9 mouse cellular contexts compared by ENCODE assay signal in the genomic region with DNA sequence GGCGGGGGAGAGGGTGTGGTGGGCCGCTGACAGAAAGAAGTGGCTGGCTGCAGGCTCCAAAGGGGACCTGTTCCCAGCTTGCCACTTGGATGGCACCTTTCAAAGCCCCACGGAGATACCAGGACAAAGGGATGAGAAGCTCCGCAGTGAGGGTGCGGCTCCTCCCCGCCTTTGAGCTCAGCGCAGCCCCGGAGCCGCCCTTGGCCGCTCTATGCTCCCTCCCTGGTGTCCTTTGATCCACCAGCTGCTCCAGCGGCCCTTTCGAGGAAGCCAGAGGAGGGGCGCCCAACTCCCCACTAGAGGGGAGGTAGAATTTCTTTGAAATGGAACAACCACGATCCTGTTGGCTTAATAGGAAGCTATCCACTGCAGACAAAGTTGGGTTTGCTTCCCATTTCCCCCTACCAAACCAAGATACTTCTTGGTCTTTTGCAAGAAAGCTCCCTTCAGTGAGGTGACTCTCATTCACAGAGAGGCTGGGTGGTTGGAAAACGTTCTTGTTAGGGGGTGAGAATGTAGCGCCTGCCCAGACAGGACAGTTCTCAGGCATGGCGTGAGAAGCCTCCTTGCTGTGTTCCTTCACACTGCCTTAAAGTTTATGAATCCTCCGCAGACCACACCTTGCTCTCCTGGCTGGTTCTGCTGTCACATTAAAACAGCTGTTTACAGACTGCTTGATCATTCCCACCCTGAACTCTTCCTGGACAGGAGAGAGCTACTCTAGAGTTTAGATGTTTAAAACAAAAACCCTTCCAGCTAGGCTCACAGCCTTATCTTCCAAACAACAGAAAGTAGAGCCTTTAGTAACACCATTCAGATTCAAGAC. TPM values are rescaled to one million over a fixed set of nuclear protein-coding genes. Genes with fewer than 3 reads are reported as not detected.
DNase-seq lines count a peak whose midpoint lies in the region; ATAC-seq and TF ChIP-seq lines count a peak whose summit lies in the region.
"Had no signal": no experiment of that assay in that cellular context is flagged by ENCODE, and none has a peak within 500 bp of the region (broad histone marks: within the 10 kb centered on the region; RNA-seq: fewer than 3 reads in every experiment).

No protein-coding gene starts in this region.

- no peaks in the 10 kb centered on the region for H3K27me3 ChIP-seq in embryonic facial prominence, embryonic 14.5 days (replicated peaks; ENCODE audit: control insufficient read depth, insufficient read depth, low read length)
- peaks cover 35% of the 10 kb centered on the region for H3K27me3 ChIP-seq in hindbrain, embryonic 13.5 days
- H3K27me3 ChIP-seq in midbrain, embryonic 10.5 days (ENCODE audit: low read depth, poor library complexity, severe bottlenecking): peaks cover 71% of the 10 kb centered on the region

- no peak for TF ChIP-seq CTCF in lung, adult 2 months (IDR thresholded peaks at IDR 0.05; ENCODE audit: insufficient read depth, low read length)

- peaks cover 6% of the 10 kb centered on the region; the same call in 1 of the 2 replicates for H3K4me1 ChIP-seq in lung, adult 2 months (ENCODE audit: control insufficient read depth, insufficient read depth, low read length)
- H3K4me1 ChIP-seq in embryonic facial prominence, embryonic 14.5 days (ENCODE audit: control insufficient read depth, insufficient read depth, low read length): peaks cover 6% of the 10 kb centered on the region; the same call in 1 of the 2 replicates
- H3K4me1 ChIP-seq in hindbrain, embryonic 13.5 days (replicated peaks): peaks cover 10% of the 10 kb centered on the region
- H3K4me1 ChIP-seq in midbrain, embryonic 10.5 days: peaks cover 36% of the 10 kb centered on the region

- peak; percentile 34 for DNase-seq in lung, adult 2 months
- no peak for DNase-seq in lung, postnatal 25 days (ENCODE audit: low spot score)
- peak; percentile 50 for DNase-seq in embryonic facial prominence, embryonic 14.5 days (ENCODE audit: low spot score)
- peak; percentile 49 for DNase-seq in midbrain, embryonic 10.5 days (ENCODE audit: low spot score)
- DNase-seq in cerebellum, postnatal 4 days (ENCODE audit: low spot score in 2 of 2): no peak
- no peak for DNase-seq in spleen, postnatal 4 days (ENCODE audit: low spot score in 2 of 2)
- DNase-seq in spleen, adult 18-20 months: no peak

- 11% methylated on average over 18 of the region's 18 CpGs for WGBS in lung, adult 2 months
- 8% methylated on average over 13 of the region's 18 CpGs for WGBS in embryonic facial prominence, embryonic 14.5 days
- 8% methylated on average over 18 of the region's 18 CpGs for WGBS in hindbrain, embryonic 13.5 days
- 8% methylated on average over 18 of the region's 18 CpGs for WGBS in midbrain, embryonic 10.5 days

- no peak overlapping the region for H3K9ac ChIP-seq in embryonic facial prominence, embryonic 14.5 days (ENCODE audit: low read depth, low read length)
- H3K9ac ChIP-seq in hindbrain, embryonic 13.5 days: peak overlapping the region; percentile 43

- H3K27ac ChIP-seq in embryonic facial prominence, embryonic 14.5 days (replicated peaks; ENCODE audit: low read depth, low read length): no peak overlapping the region
- no peak overlapping the region for H3K27ac ChIP-seq in hindbrain, embryonic 13.5 days
- H3K27ac ChIP-seq in midbrain, embryonic 10.5 days (replicated peaks): peak overlapping the region; percentile 68

- ATAC-seq in embryonic facial prominence, embryonic 14.5 days (ENCODE audit: low read depth): no peak
- ATAC-seq in hindbrain, embryonic 13.5 days (ENCODE audit: low FRiP score): 0 out of 2 replicates have a peak, but pooled peaks have one; percentile 10

- no peak overlapping the region for H3K4me3 ChIP-seq in lung, adult 2 months (replicated peaks; ENCODE audit: extremely low read depth, low read depth, low read length)
- peak overlapping the region; percentile 22 for H3K4me3 ChIP-seq in embryonic facial prominence, embryonic 14.5 days (ENCODE audit: low read depth, low read length)
- H3K4me3 ChIP-seq in hindbrain, embryonic 13.5 days: peak overlapping the region; percentile 27
- H3K4me3 ChIP-seq in midbrain, embryonic 10.5 days: peak overlapping the region; percentile 47

- TF ChIP-seq POLR2A in lung, adult 2 months (IDR thresholded peaks at IDR 0.05; ENCODE audit: borderline replicate concordance, extremely low read depth, low read depth, low read length): no peak

- peak overlapping the region; percentile 51 for H3K4me2 ChIP-seq in embryonic facial prominence, embryonic 14.5 days (ENCODE audit: low read depth, low read length)
- peak overlapping the region; percentile 50 for H3K4me2 ChIP-seq in hindbrain, embryonic 13.5 days

- no peaks in the 10 kb centered on the region for H3K9me3 ChIP-seq in embryonic facial prominence, embryonic 14.5 days (ENCODE audit: control insufficient read depth, low read length)
- H3K9me3 ChIP-seq in hindbrain, embryonic 13.5 days: no peaks in the 10 kb centered on the region
- no peaks in the 10 kb centered on the region for H3K9me3 ChIP-seq in midbrain, embryonic 10.5 days (replicated peaks)

- H3K36me3 ChIP-seq in embryonic facial prominence, embryonic 14.5 days (ENCODE audit: control insufficient read depth, insufficient read depth, low read length): no peaks in the 10 kb centered on the region
- H3K36me3 ChIP-seq in hindbrain, embryonic 13.5 days: no peaks in the 10 kb centered on the region
- H3K36me3 ChIP-seq in midbrain, embryonic 10.5 days: no peaks in the 10 kb centered on the region

RNA-seq across cellular contexts. Expression of a gene that starts 45.9 kb away (rescaled TPM):
- 5.6 and 7.5 TPM in 2 replicates for polyA plus RNA-seq in lung, adult 2 months (2012; rRNA removed)
- 20.2 and 23.9 TPM in 2 replicates for polyA plus RNA-seq in embryonic facial prominence, embryonic 14.5 days (2014; fragmentation: Nextera tagmentation; extraction: Ambion mirVana)
- 28.1 and 31.5 TPM in 2 replicates for polyA plus RNA-seq in hindbrain, embryonic 13.5 days (2015; fragmentation: Nextera tagmentation; extraction: Ambion mirVana)
- polyA plus RNA-seq in midbrain, embryonic 10.5 days (2016; fragmentation: Nextera tagmentation; extraction: Ambion mirVana): 15.4 and 17.6 TPM in 2 replicates

RNA-seq across cellular contexts. Expression of a gene that starts 49.9 kb away (rescaled TPM):
- 0.04 TPM in 1 of 2 replicates, not detected in the other for polyA plus RNA-seq in lung, adult 2 months (2012; rRNA removed)
- polyA plus RNA-seq in embryonic facial prominence, embryonic 14.5 days (2014; fragmentation: Nextera tagmentation; extraction: Ambion mirVana): 1.6 and 3.9 TPM in 2 replicates
- polyA plus RNA-seq in hindbrain, embryonic 13.5 days (2015; fragmentation: Nextera tagmentation; extraction: Ambion mirVana): 0.77 and 0.96 TPM in 2 replicates
- 0.32 TPM in 2 replicates for polyA plus RNA-seq in midbrain, embryonic 10.5 days (2016; fragmentation: Nextera tagmentation; extraction: Ambion mirVana)
- polyA plus RNA-seq: liver, adult 2 months had no signal

RNA-seq across cellular contexts. Expression of a gene that starts 54.1 kb away (rescaled TPM):
- polyA plus RNA-seq in lung, adult 2 months (2012; rRNA removed): 81.9 and 120 TPM in 2 replicates
- polyA plus RNA-seq in embryonic facial prominence, embryonic 14.5 days (2014; fragmentation: Nextera tagmentation; extraction: Ambion mirVana): 1.3 and 1.7 TPM in 2 replicates
- 0.31 and 0.44 TPM in 2 replicates for polyA plus RNA-seq in hindbrain, embryonic 13.5 days (2015; fragmentation: Nextera tagmentation; extraction: Ambion mirVana)
- polyA plus RNA-seq in midbrain, embryonic 10.5 days (2016; fragmentation: Nextera tagmentation; extraction: Ambion mirVana): 0.09 and 0.19 TPM in 2 replicates

Comparison
In these comparisons a context has a peak if more than half of its experiments do, and no peak if none do; other contexts are left out.
1. DNase-seq: peak in lung, adult 2 months (single experiment), embryonic facial prominence, embryonic 14.5 days (single experiment) and midbrain, embryonic 10.5 days (single experiment); none in lung, postnatal 25 days (single experiment), cerebellum, postnatal 4 days (0 of 2), spleen, postnatal 4 days (0 of 2) and spleen, adult 18-20 months (0 of 2).
2. RNA of a gene that starts 54.1 kb away (polyA plus RNA-seq): 81.9 to 120 TPM in lung, adult 2 months; 1.3 to 1.7 TPM in embryonic facial prominence, embryonic 14.5 days, 0.31 to 0.44 TPM in hindbrain, embryonic 13.5 days and 0.09 to 0.19 TPM in midbrain, embryonic 10.5 days; every median in the first group is over 10 times any median in the second.